Mouse (Mus musculus): Measurements from ENCODE around the gene Hsd17b11. TPM values are rescaled to one million over a fixed set of nuclear protein-coding genes. Genes with fewer than 3 reads are reported as not detected.

The Hsd17b11 gene
- polyA plus RNA-seq, 1 experiment from 2014 or later: 2.9 TPM

GRCm38 (mm10) chr5:104022558-104022957 is 839 bp upstream of the Hsd17b11 start:
- no peak for ATAC-seq
- no peak overlapping the region for H3K27ac ChIP-seq (ENCODE audit: low read depth, low read length)
- H3K36me3 ChIP-seq (ENCODE audit: control insufficient read depth, insufficient read depth, low read length): peaks cover 3% of the 10 kb centered on the region; the same call in 1 of the 2 replicates
- H3K9ac ChIP-seq (ENCODE audit: low read depth, low read length): no peak overlapping the region; the same call in 1 of the 2 replicates
- 27% methylated on average over 5 of the region's 5 CpGs for WGBS
- H3K4me1 ChIP-seq (ENCODE audit: control insufficient read depth, insufficient read depth, low read depth, low read length): no peaks in the 10 kb centered on the region; the same call in 1 of the 2 replicates
- peak overlapping the region; percentile 92 for H3K4me2 ChIP-seq (ENCODE audit: low read length)
- no peaks in the 10 kb centered on the region for H3K27me3 ChIP-seq (replicated peaks; ENCODE audit: control insufficient read depth, insufficient read depth, low read length)
- no peaks in the 10 kb centered on the region for H3K9me3 ChIP-seq (ENCODE audit: control insufficient read depth, low read length)
- no peak overlapping the region for H3K4me3 ChIP-seq (ENCODE audit: low read length)

- Histone ChIP-seq H3K4me3 (ENCODE audit: low read length) (no peak overlapping the region), H3K9ac (ENCODE audit: low read depth, low read length) (no peak overlapping the region), H3K4me2 (ENCODE audit: low read length) (no peak overlapping the region), H3K36me3 (ENCODE audit: control insufficient read depth, insufficient read depth, low read length) (no peaks in the 10 kb centered on the region), H3K27me3 (replicated peaks; ENCODE audit: control insufficient read depth, insufficient read depth, low read length) (no peaks in the 10 kb centered on the region), H3K4me1 (ENCODE audit: control insufficient read depth, insufficient read depth, low read depth, low read length) (no peaks in the 10 kb centered on the region), H3K9me3 (ENCODE audit: control insufficient read depth, low read length) (no peaks in the 10 kb centered on the region), H3K27ac (ENCODE audit: low read depth, low read length) (no peak overlapping the region)
- ATAC-seq: no peak
These were observed 10.3 kb downstream of the Hsd17b11 start for GRCm38 (mm10) chr5:104011419-104011818.

- Histone ChIP-seq H3K9me3 (ENCODE audit: control insufficient read depth, low read length) (no peaks in the 10 kb centered on the region), H3K4me3 (ENCODE audit: low read length) (no peak overlapping the region), H3K4me2 (ENCODE audit: low read length) (no peak overlapping the region), H3K27me3 (replicated peaks; ENCODE audit: control insufficient read depth, insufficient read depth, low read length) (no peaks in the 10 kb centered on the region), H3K9ac (ENCODE audit: low read depth, low read length) (no peak overlapping the region), H3K36me3 (ENCODE audit: control insufficient read depth, insufficient read depth, low read length) (no peaks in the 10 kb centered on the region), H3K27ac (ENCODE audit: low read depth, low read length) (no peak overlapping the region), H3K4me1 (ENCODE audit: control insufficient read depth, insufficient read depth, low read depth, low read length) (no peaks in the 10 kb centered on the region)
- 97% methylated on average over 7 of the region's 7 CpGs for WGBS
- no peak for ATAC-seq
These were observed 11.5 kb downstream of the Hsd17b11 start for GRCm38 (mm10) chr5:104010261-104010660.

GRCm38 (mm10) chr5:104009421-104009820 is 12.3 kb downstream of the Hsd17b11 start:
- Histone ChIP-seq H3K4me2 (ENCODE audit: low read length) (no peak overlapping the region), H3K9ac (ENCODE audit: low read depth, low read length) (no peak overlapping the region), H3K9me3 (ENCODE audit: control insufficient read depth, low read length) (no peaks in the 10 kb centered on the region), H3K27ac (ENCODE audit: low read depth, low read length) (no peak overlapping the region), H3K4me3 (ENCODE audit: low read length) (no peak overlapping the region), H3K36me3 (ENCODE audit: control insufficient read depth, insufficient read depth, low read length) (no peaks in the 10 kb centered on the region), H3K4me1 (ENCODE audit: control insufficient read depth, insufficient read depth, low read depth, low read length) (no peaks in the 10 kb centered on the region), H3K27me3 (replicated peaks; ENCODE audit: control insufficient read depth, insufficient read depth, low read length) (no peaks in the 10 kb centered on the region)
- ATAC-seq: no peak
- WGBS: 93% methylated on average over 3 of the region's 3 CpGs

- Histone ChIP-seq H3K27ac (ENCODE audit: low read depth, low read length) (no peak overlapping the region), H3K27me3 (replicated peaks; ENCODE audit: control insufficient read depth, insufficient read depth, low read length) (no peaks in the 10 kb centered on the region), H3K9ac (ENCODE audit: low read depth, low read length) (no peak overlapping the region), H3K9me3 (ENCODE audit: control insufficient read depth, low read length) (no peaks in the 10 kb centered on the region), H3K4me2 (ENCODE audit: low read length) (no peak overlapping the region), H3K4me1 (ENCODE audit: control insufficient read depth, insufficient read depth, low read depth, low read length) (no peaks in the 10 kb centered on the region), H3K4me3 (ENCODE audit: low read length) (no peak overlapping the region), H3K36me3 (ENCODE audit: control insufficient read depth, insufficient read depth, low read length) (no peaks in the 10 kb centered on the region)
- ATAC-seq: no peak
- 79% methylated on average over 5 of the region's 5 CpGs for WGBS
These were observed 13.9 kb downstream of the Hsd17b11 start for GRCm38 (mm10) chr5:104007801-104008200.

GRCm38 (mm10) chr5:104006811-104007210 is 14.9 kb downstream of the Hsd17b11 start:
- Histone ChIP-seq H3K27ac (ENCODE audit: low read depth, low read length) (no peak overlapping the region), H3K4me2 (ENCODE audit: low read length) (no peak overlapping the region), H3K36me3 (ENCODE audit: control insufficient read depth, insufficient read depth, low read length) (no peaks in the 10 kb centered on the region), H3K27me3 (replicated peaks; ENCODE audit: control insufficient read depth, insufficient read depth, low read length) (no peaks in the 10 kb centered on the region), H3K9ac (ENCODE audit: low read depth, low read length) (no peak overlapping the region), H3K9me3 (ENCODE audit: control insufficient read depth, low read length) (no peaks in the 10 kb centered on the region), H3K4me3 (ENCODE audit: low read length) (no peak overlapping the region), H3K4me1 (ENCODE audit: control insufficient read depth, insufficient read depth, low read depth, low read length) (no peaks in the 10 kb centered on the region)
- 70% methylated on average over 3 of the region's 3 CpGs for WGBS
- no peak for ATAC-seq

DNA sequence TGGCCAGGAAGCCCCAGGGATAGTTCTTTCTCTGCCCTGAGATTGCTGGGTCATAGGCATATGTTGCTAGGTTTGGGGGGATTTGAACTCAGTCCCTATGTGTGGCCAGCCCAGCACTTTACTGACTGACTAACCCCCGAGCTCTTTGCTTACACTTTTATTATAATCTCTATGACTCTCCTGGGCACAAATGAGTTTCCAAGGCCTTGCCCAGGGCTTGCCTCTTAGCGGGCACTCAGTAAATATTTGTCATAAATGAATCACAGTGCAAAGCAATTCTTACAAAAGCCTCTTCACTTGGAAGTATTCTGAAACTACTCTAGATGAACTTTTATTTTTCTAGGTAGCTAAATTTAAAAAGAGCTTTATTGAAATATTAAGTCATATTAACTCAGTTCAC is 17.8 kb downstream of the Hsd17b11 start:
- no peaks in the 10 kb centered on the region for H3K36me3 ChIP-seq (ENCODE audit: control insufficient read depth, insufficient read depth, low read length)
- H3K9me3 ChIP-seq (ENCODE audit: control insufficient read depth, low read length): no peaks in the 10 kb centered on the region
- H3K4me1 ChIP-seq (ENCODE audit: control insufficient read depth, insufficient read depth, low read depth, low read length): no peaks in the 10 kb centered on the region
- no peak overlapping the region for H3K27ac ChIP-seq (ENCODE audit: low read depth, low read length)
- no peak overlapping the region for H3K9ac ChIP-seq (ENCODE audit: low read depth, low read length)
- H3K4me2 ChIP-seq (ENCODE audit: low read length): no peak overlapping the region
- H3K4me3 ChIP-seq (ENCODE audit: low read length): no peak overlapping the region
- 84% methylated on average over 2 of the region's 2 CpGs for WGBS
- ATAC-seq: no peak
- H3K27me3 ChIP-seq (replicated peaks; ENCODE audit: control insufficient read depth, insufficient read depth, low read length): no peaks in the 10 kb centered on the region

DNA sequence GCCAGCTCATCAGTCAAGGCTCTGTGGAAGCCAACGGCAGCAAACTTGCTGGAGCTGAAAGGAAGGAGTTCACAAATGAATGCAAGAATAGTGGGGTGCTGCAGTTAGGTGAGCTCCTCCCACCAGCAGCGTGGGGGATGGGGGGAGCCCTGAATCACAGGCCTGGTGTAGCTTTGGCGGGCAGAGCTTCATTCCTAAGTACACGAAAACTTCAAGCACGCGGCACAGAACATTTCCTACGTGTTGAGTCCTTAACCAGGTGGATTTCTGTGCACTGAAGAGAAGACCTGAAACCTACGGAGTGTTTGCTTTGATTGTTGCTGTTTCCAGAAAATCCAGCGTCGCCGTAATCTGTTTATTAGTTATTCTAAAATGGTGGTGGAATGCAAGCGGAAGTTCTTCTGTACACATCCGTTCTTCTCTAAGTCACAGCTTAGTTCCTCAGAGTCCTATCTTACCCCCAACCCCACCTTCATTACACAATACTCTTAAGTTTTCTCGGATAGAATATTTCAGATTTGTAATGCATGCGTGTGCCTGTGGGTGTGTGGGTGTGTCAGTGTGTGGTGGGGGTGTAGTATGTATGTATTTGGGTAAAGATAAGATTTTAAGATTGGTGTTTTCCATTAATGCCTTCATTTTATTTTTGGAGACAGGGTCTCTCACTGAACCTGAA is 18.3 kb downstream of the Hsd17b11 start:
- Histone ChIP-seq H3K9ac (ENCODE audit: low read depth, low read length) (no peak overlapping the region), H3K9me3 (ENCODE audit: control insufficient read depth, low read length) (no peaks in the 10 kb centered on the region), H3K36me3 (ENCODE audit: control insufficient read depth, insufficient read depth, low read length) (no peaks in the 10 kb centered on the region), H3K27ac (ENCODE audit: low read depth, low read length) (no peak overlapping the region), H3K4me2 (ENCODE audit: low read length) (peak overlapping the region; percentile 38), H3K4me3 (ENCODE audit: low read length) (peak overlapping the region; percentile 24; the same call in 1 of the 2 replicates), H3K27me3 (replicated peaks; ENCODE audit: control insufficient read depth, insufficient read depth, low read length) (no peaks in the 10 kb centered on the region), H3K4me1 (ENCODE audit: control insufficient read depth, insufficient read depth, low read depth, low read length) (no peaks in the 10 kb centered on the region)
- 57% methylated on average over 15 of the region's 15 CpGs for WGBS
- ATAC-seq: no peak

- Histone ChIP-seq H3K9ac (ENCODE audit: low read depth, low read length) (peak overlapping the region; percentile 14; the same call in 1 of the 2 replicates), H3K36me3 (ENCODE audit: control insufficient read depth, insufficient read depth, low read length) (no peaks in the 10 kb centered on the region), H3K9me3 (ENCODE audit: control insufficient read depth, low read length) (no peaks in the 10 kb centered on the region), H3K4me3 (ENCODE audit: low read length) (peak overlapping the region; percentile 24; the same call in 1 of the 2 replicates), H3K4me1 (ENCODE audit: control insufficient read depth, insufficient read depth, low read depth, low read length) (no peaks in the 10 kb centered on the region), H3K4me2 (ENCODE audit: low read length) (peak overlapping the region; percentile 38), H3K27ac (ENCODE audit: low read depth, low read length) (no peak overlapping the region), H3K27me3 (replicated peaks; ENCODE audit: control insufficient read depth, insufficient read depth, low read length) (no peaks in the 10 kb centered on the region)
- no peak for ATAC-seq
- WGBS: 23% methylated on average over 18 of the region's 18 CpGs
These were observed 19.0 kb downstream of the Hsd17b11 start for GRCm38 (mm10) chr5:104002549-104003255.

Data from hindbrain, embryonic 16.5 days (tissue).